Mouse (Mus musculus) heart, adult 2 months (tissue): Measurements from ENCODE around the gene Gm20388. TPM values are rescaled to one million over a fixed set of nuclear protein-coding genes. Genes with fewer than 3 reads are reported as not detected.

Experiments
- DNase-seq, 2 experiments: peaks; one replicate each; pipeline ENCODE4 v3.0.0; 2021
- H3K27ac ChIP-seq: fragments of 200-600 bp; 2 replicates; pipeline ENCODE4 v1.8.1; 2022
- H3K27me3 ChIP-seq: fragments of 200-500 bp; 2 replicates; pipeline ENCODE4 v1.6.1; 2012; ENCODE audit warnings: mild to moderate bottlenecking, low read length, inconsistent platforms, mixed read lengths; ENCODE audit not compliant: control insufficient read depth, insufficient read depth
- H3K36me3 ChIP-seq: fragments of 200-500 bp; 2 replicates; pipeline ENCODE4 v1.6.1; 2012; ENCODE audit warnings: low read length, inconsistent platforms; ENCODE audit not compliant: control insufficient read depth, insufficient read depth
- H3K4me1 ChIP-seq: fragments of 200-500 bp; 2 replicates; pipeline ENCODE4 v1.6.1; 2011; ENCODE audit warnings: low read length; ENCODE audit not compliant: control insufficient read depth, insufficient read depth
- H3K4me3 ChIP-seq: fragments of 200-600 bp; 2 replicates; pipeline ENCODE4 v1.8.1; 2022
- H3K79me2 ChIP-seq: fragments of 200-500 bp; replicated peaks from 2 replicates; pipeline ENCODE4 v1.6.1; 2012; ENCODE audit warnings: mild to moderate bottlenecking, inconsistent platforms, low read length, moderate library complexity, mixed read lengths; ENCODE audit not compliant: control insufficient read depth, insufficient read depth
- H3K9ac ChIP-seq: fragments of 200-500 bp; 2 replicates; pipeline ENCODE4 v1.6.1; 2012; ENCODE audit warnings: low read depth, mild to moderate bottlenecking, control low read depth, inconsistent platforms, low read length, mixed read lengths
- CTCF ChIP-seq: fragments of 200-600 bp; IDR thresholded peaks from 2 replicates; pipeline ENCODE4 v1.8.1; 2022; ENCODE audit warnings: antibody characterized with exemption, mild to moderate bottlenecking, moderate library complexity
- EP300 ChIP-seq: fragments of 200-500 bp; IDR thresholded peaks from 2 replicates; pipeline ENCODE4 v1.6.1; 2011; ENCODE audit warnings: low read depth, low read length, control low read depth; ENCODE audit not compliant: insufficient read depth
- POLR2A ChIP-seq: fragments of 200-500 bp; IDR thresholded peaks from 2 replicates; pipeline ENCODE4 v1.6.1; 2011; ENCODE audit warnings: mild to moderate bottlenecking, low read depth, low read length, control low read depth; ENCODE audit not compliant: insufficient read depth
- WGBS: fragments of 180-500 bp; shearing (Covaris S2); methylation state at CpG from one replicate; pipeline ENCODE4 v1.1.7; 2018; 5-methylcytosine and 5-hydroxymethylcytosine counted together
- intact Hi-C: fragments of 180-260 bp; cut with DNase I; formaldehyde crosslinking; loops from one replicate; pipeline ENCODE4 v1.15.1; 2025
- polyA plus RNA-seq: library from polyadenylated mRNA; depleted of rRNA; stranded (reverse); fragments of >200 nt; gene quantifications from 2 replicates; pipeline ENCODE4 v1.2.3, GENCODE M21; 2012
- total RNA-seq, 2 experiments: library from RNA; stranded (reverse); gene quantifications; 2 replicates each; pipeline ENCODE4 v1.2.3; 2021

Gm20388 gene
- total and polyA plus RNA-seq, 3 experiments, result 1.8 to 32.3 TPM; not detected in 1

DNA sequence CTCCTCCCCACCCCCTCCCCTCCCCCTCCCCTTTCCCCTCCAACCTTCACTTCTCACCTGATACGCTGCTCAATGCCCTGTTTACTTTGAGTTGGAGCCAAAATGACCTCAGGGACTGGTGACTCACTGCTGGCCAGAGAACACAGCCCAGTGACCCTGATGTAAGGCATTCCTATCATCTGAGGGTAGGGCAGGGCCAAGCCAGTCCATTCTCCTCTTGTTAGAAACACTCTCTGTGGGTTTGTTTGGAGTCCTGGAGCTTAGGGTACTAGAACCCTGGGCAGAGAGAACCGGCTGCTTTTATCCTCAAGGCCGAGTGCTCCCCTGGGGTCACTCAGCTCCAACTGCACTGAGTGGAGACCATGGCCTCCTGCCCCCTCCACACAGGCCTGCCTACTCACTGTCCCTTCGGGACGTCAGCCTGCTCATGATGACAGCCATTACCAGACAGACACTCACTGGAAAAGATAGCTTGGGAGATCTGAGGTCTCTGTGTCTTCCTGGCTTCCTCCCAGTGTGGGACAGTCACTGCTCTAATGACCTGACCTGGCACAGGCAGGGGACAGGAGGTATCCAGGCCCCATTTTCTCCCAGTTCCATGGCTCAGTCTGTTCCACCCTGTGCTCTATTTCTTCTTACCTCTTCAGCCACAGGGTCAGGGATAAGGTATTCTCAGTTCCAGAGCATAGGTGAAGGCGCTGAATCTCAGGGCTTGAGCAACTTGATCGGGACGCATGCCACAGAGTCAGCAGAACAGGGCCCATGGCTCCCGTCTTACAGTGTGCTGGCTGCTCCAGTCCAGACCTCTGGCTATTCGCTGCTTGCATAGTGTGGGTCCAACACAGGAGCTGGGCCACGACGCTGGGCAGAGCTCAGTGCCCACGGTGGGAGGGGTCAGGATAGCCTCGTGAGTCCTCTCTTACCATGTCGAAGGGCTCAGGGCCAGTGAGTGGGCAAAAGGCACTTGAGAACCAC, 3807.2 kb downstream of the Gm20388 start:
- H3K27ac ChIP-seq, result peak overlapping the region; percentile 51
- intact Hi-C loops, result no loop called here
- no peaks in the 10 kb centered on the region for H3K36me3 ChIP-seq
- peaks cover 8% of the 10 kb centered on the region; the same call in 1 of the 2 replicates for H3K4me1 ChIP-seq
- no peaks in the 10 kb centered on the region for H3K79me2 ChIP-seq
- 60% methylated on average over 15 of the region's 15 CpGs for WGBS
- no peak overlapping the region for H3K9ac ChIP-seq
- peak; percentile 47 to 79 for DNase-seq
- no peaks in the 10 kb centered on the region for H3K27me3 ChIP-seq
- TF ChIP-seq POLR2A, result no peak
- peak; percentile 92 for TF ChIP-seq EP300
- H3K4me3 ChIP-seq, result no peak overlapping the region

GRCm38 (mm10) chr8:123718752-123719151, 3808.1 kb downstream of the Gm20388 start:
- DNase-seq, result no peak
- Histone ChIP-seq H3K4me1 (peaks cover 8% of the 10 kb centered on the region; the same call in 1 of the 2 replicates), H3K9ac (no peak overlapping the region), H3K4me3 (no peak overlapping the region), H3K79me2 (no peaks in the 10 kb centered on the region), H3K36me3 (no peaks in the 10 kb centered on the region), H3K27me3 (no peaks in the 10 kb centered on the region), H3K27ac (no peak overlapping the region)
- intact Hi-C loops, result no loop called here
- 91% methylated on average over 2 of the region's 2 CpGs for WGBS
- no peak for TF ChIP-seq EP300
- no peak for TF ChIP-seq POLR2A
- TF ChIP-seq CTCF, result no peak

DNA sequence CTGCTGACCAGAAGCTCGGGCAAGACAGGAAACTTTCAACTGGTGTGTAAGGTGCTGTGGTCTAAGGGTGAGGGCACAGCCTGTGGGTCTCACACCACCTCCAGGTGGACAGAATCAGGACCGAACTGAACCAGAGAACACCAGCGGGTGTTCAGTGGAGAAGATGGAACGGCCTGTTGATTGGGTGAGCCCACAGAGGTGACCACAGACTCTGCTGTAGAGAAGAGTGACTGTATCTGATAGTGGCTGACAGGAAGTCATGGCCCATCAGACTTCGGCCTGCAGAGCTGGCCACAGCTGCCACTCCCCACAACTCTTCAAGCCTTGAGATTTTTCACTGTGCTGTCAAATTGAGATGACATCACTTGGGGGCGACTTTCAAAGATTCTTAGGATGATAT, 3808.6 kb downstream of the Gm20388 start:
- Histone ChIP-seq H3K27ac (no peak overlapping the region), H3K27me3 (no peaks in the 10 kb centered on the region), H3K4me1 (peaks cover 8% of the 10 kb centered on the region; the same call in 1 of the 2 replicates), H3K36me3 (no peaks in the 10 kb centered on the region), H3K9ac (no peak overlapping the region), H3K79me2 (no peaks in the 10 kb centered on the region), H3K4me3 (no peak overlapping the region)
- TF ChIP-seq POLR2A, result no peak
- TF ChIP-seq EP300, result no peak
- TF ChIP-seq CTCF, result no peak
- no peak for DNase-seq
- 82% methylated on average over 6 of the region's 6 CpGs for WGBS
- intact Hi-C loops, result no loop called here

DNA sequence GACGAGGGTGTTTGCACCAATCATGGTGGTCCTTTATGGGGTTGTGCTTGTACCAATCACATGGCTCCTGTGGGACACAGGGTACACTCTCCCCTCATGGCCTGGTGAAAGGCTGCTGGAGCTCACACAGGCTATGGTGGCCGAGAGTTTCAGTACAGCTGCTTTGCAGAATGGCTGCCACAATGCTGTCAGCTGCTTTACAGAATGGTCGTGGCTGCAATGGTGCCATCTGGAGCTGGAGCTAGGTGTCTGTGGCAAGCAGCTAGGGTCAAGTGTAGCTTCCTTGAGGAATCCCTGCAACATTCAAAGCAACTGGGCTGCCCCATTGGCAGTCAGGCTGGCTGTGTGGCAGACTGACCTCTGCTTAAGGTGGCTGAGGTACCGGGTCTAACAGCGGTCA, 3809.2 kb downstream of the Gm20388 start:
- H3K79me2 ChIP-seq, result no peaks in the 10 kb centered on the region
- H3K27ac ChIP-seq, result no peak overlapping the region
- H3K4me3 ChIP-seq, result no peak overlapping the region
- H3K9ac ChIP-seq, result no peak overlapping the region
- TF ChIP-seq POLR2A (no peak), CTCF (no peak), EP300 (no peak)
- no peaks in the 10 kb centered on the region for H3K27me3 ChIP-seq
- no peaks in the 10 kb centered on the region for H3K36me3 ChIP-seq
- intact Hi-C loops, result loop anchor here (2.0 kb wide), 1 partner anchor 27 kb away; no protein-coding TSS in a partner anchor
- no peak for DNase-seq
- 73% methylated on average over 5 of the region's 5 CpGs for WGBS
- peaks cover 8% of the 10 kb centered on the region; the same call in 1 of the 2 replicates for H3K4me1 ChIP-seq

- WGBS, result 33% methylated on average over 12 of the region's 12 CpGs
- Histone ChIP-seq H3K27ac (no peak overlapping the region), H3K4me3 (no peak overlapping the region), H3K27me3 (no peaks in the 10 kb centered on the region), H3K36me3 (no peaks in the 10 kb centered on the region), H3K79me2 (no peaks in the 10 kb centered on the region), H3K9ac (no peak overlapping the region), H3K4me1 (peaks cover 6% of the 10 kb centered on the region; the same call in 1 of the 2 replicates)
- intact Hi-C loops, result loop anchor here (2.0 kb wide), 1 partner anchor 26 kb away; no protein-coding TSS in a partner anchor
- DNase-seq, result no peak
- TF ChIP-seq EP300 (no peak), POLR2A (no peak), CTCF (no peak)
Measured at GRCm38 (mm10) chr8:123720471-123721001, 3809.9 kb downstream of the Gm20388 start.
